Mouse (Mus musculus) adipocyte (in vitro differentiated cells): Measurements from ENCODE around the gene Dusp10.
A peak's percentile ranks its signal among the peaks of the same experiment; 100 is the strongest.

Experiments used
- DNase-seq: peaks from one replicate; pipeline ENCODE4 v3.0.0-alpha.2; 2016; ENCODE audit warnings: low spot score

The Dusp10 gene

DNA sequence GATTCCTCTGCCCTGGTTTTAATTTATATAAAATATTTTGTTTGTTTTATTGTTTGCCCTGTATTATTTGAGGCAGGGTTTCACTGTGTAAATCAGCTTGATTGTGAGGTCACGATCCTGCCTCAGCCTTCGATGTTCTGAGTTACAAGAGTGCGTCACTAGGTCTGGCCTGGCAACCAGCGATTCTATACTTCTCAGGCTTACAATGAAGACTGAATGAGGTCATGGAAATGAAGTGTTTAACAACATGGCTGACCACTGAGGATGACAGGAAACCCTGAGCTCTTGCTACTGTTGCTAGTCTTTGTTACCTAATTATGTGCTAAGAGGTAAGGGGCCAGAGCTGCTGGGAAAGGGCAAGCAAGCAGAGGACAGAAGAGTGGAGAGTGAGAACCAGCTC, at the start of gene Dusp10:
Dusp10 (plus strand) TSS at position 197 of the 400 bp plus-strand sequence.
- DNase-seq = no peak

DNA sequence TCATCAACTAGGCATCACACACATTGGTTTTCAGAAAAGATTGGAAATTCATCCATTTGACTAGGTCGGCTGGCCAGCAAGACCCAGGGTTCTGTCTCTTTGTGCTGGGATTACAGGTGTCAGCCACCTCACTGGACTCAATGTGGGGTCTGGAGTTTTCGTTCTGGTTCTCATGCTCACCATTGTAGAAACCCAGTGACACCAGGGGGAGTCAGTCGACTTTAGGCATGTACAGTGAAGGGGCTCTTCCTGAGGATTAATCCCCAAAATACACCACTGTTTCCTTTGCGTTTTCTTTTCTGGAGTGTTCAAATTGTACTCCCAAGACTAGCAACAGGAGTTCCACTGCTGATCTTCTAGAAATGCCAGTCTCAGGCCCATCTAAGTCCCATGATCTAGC, 47.8 kb upstream of the Dusp10 start:
- DNase-seq = no peak

DNA sequence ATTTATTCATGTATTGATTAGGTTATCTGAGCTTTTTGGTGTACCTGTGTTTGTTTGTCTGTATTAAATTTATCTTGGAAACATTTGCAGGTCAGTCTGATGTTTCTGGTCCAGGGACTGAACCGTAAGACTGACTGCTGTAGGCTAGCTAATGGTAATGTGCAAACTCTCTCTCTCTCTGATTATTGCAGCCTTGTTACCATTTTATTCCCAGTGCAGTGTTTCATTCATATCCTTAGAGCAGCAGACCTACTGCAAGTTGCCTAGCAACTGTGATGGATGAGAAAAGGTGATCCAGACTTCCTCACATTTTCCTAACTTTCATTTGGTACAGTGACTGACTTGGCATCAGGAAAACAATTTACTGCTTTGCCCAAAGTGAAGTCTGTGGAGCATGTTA, 43.8 kb upstream of the Dusp10 start:
- no peak for DNase-seq

DNA sequence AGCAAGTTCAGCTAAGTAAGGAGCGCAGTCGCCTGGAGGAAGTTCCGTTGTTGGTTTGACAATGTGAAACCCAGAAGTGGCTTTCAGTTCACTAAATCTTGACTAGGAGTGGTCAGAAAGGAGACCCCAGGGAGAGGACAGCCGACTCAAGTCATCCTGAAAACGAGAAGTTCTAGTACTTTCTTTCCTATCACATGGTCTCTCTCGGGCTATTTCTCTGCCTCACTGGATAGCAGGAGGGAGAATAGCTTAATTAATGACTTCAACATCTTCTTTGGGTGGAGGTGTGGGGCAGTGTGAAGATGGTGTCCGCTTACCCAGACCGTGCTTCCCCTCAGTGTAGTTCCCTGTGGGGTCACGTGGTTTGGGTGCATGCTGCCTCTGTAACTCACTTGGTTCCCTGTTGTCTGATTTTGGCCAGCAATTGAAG, 33.3 kb upstream of the Dusp10 start:
- DNase-seq = no peak

DNA sequence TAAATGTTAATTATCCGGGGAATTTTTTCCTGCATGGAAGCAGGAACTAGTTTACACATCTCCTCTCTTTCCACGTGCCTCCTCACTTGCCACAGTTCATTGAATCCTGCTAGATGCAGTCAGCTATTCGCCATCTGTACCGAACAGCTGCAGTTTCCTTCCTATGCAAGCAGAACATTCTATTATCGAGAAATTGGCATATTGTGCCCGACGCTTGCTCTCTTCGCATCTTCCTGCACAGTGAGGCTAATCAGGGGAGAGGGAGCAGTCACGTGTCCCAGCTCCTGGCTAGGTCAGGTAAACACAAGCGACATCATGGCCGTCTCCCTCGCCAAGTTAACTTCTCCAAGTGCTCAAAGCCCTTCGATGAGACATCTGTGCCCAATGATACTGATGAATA, 31.0 kb upstream of the Dusp10 start:
- DNase-seq = no peak

DNA sequence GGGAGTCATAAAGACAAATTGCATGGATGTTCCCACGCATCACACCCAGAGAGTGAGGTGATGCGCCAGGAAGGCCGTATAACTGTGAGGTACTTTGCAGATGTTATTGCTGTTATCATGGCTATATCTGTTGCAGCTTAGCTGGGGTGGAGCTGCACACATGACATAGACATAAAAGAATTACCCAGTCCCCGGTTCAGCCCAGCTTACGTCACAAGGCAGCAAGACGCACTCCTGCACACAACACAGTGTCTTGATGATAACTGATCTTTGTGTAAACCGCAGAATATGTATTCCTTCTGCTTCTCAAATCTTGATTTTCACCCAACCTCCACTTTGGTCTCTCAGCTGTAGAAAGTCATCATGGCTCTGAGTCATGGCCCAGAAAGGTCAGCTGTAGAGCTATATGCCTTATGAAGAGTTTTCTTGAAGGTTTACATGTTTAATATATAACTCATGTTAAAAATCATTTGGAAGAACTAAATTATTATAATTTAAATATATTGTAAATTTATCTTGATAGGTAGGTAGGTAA, 25.3 kb upstream of the Dusp10 start:
- DNase-seq = no peak

DNA sequence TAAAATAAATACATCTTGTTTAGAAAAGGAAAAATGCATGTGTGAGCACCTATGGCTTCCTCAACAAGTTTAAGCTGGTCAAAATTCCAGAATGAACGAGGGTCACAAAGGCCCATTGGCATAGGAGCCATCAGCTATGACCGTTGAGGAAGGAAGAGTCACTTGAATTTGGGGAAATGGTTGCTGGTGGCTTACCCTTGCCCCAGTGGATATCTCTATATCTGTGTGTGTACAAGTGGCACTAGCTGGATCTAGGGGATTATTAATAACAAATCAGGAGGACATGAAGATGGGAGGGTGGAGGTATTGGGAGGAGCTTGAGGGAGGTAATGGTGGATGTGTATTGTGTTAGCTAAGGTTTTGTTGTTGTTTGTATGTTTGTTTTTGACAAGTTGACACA, 21.2 kb upstream of the Dusp10 start:
- no peak for DNase-seq

DNA sequence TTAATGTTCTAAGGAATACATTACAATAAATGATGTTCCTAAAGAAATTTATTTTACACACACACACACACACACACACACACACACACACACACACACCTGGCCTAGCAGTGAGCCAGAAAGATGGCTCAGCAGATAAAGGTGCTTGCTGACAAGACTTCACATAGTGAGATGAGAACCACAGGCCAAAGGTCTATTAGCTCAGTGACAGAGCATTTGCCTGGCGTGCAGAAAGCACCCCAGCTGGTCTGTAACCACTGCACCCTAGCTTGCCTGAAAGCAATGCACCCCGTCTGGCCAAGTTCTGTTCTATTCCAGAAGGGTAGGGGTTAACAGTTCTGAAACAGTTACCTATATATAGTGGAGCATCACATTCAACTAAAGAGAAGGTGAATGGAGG, 15.9 kb upstream of the Dusp10 start:
- no peak for DNase-seq

DNA sequence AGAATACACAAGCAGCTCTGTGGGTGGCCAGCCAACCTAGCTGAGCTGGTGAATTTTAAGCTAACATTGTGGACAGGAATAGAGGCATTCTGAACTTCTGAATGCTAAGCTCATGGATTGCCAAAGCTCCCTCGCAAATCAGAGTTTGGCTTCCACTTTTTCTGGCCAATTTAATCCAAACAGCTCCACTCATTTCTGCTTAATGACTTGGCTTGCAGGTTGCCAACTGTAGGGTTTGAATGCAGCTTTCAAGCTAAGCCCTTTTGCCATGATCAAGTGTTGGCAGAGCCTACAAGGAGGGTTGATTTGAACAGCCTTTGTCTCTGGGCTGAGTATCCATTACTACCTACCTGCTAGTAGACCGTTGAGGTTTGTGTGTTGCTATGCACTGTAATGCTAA, 10.6 kb upstream of the Dusp10 start:
- DNase-seq = peak; percentile 33

DNA sequence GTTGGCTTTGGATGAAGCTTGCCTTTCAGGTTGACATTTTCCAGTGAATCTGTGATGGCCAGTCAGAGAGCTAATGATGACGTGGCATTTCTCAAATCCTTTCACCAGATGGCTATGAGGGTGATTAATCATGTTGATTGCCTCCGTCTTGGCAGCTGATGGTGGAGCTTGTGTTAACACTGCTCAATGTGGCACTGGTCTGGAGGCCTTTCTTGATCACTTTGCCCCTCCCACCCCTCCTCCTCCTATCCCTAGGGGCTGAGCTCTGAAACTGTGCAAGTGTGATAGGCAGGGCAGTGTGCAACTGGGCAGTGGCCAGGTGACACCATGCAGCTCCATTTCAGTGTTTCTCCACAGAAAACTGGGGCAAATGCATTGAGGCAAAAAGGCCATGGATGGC, 8.8 kb upstream of the Dusp10 start:
- peak; percentile 96 for DNase-seq

DNA sequence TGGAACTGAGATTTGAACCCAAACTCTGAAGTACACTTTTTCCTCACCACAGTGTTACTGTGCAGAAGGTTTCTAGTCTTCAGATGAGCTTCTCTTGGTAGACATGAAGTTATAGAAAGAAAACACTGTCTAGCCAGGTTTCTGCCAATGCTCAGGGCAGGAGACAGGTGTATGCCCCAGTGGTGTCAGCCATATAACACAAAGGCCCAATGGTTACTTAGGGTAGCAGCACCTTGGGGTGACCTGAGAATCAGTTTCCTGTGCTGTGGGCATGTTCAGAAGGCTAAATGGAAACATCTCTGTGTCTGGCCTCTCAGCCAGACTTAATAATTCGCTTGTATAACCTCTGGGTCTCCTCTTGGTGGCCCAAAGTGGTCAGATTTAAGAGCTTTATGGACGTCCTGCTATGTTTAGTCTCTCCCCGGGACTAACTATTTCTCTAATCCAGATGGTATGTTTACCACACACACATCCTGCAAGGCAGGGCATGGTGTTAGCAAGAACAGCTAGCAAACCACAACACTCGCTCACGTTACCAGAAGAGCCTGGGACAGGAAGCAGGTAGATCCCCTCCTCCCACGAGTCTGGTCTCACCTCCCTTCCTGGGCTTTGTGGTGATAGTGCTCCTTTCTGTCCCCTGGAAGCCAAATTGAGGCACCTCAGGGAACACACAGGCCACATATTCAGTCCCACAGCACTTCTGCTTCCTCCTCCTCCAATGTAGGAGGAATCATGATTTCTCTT, 7.6 kb upstream of the Dusp10 start:
- no peak for DNase-seq

DNA sequence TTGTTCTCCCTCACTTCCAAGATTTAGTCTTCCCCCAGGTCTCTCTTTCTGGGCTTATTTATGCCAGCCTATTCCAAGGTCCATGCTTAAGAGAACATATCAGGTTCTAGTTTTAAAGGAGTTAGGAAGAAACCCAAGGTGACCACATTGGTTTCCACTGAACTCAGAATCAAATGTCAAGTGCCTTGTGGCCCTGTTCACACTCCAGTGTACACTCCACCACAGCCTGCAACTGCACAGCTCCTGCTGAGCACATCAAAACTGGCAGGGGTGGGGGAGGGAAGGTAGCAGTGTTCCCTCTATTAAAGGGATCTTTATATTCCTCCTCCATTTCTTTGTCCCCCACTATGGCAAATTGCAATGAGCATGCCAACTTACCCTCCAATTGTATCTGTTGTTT, 7.0 kb upstream of the Dusp10 start:
- no peak for DNase-seq

DNA sequence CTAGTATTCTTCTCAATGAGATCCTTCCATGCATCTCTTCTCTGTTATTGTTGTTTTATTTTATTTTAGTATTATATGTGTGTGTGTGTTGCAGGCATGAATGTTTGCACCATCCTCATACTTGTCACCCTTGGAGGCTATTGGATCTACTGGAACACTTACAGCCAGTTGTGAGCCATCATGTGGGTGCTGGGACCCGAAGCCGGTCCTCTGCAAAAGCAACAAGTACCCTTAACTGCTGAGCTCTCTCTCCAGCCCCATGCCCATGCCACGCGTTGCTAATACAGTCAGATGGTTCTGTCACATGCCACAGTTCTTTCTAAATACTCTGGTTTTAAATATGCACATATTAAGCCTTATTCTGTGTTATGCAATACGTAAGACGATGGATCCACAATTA, 1.8 kb upstream of the Dusp10 start:
- no peak for DNase-seq

DNA sequence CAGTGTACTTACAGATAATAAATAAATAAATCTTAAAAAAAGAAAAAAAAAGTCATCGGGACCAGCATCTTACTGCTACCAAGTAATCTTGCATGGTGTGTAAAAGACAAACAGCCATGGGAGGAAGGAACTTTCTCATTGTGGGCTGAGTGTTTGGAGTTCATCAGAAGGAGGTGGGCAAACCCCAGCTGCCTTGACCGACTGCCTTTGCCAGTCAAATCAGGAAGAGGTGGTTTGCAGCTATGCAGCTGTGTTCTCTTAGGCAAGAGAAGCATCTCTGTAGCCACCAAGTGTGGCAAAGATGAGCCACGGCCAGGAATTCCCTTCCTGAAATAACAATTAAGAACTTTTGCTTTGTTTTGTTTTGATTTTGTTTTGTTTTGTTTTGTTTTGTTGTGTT, 989 bp downstream of the Dusp10 start:
- no peak for DNase-seq

DNA sequence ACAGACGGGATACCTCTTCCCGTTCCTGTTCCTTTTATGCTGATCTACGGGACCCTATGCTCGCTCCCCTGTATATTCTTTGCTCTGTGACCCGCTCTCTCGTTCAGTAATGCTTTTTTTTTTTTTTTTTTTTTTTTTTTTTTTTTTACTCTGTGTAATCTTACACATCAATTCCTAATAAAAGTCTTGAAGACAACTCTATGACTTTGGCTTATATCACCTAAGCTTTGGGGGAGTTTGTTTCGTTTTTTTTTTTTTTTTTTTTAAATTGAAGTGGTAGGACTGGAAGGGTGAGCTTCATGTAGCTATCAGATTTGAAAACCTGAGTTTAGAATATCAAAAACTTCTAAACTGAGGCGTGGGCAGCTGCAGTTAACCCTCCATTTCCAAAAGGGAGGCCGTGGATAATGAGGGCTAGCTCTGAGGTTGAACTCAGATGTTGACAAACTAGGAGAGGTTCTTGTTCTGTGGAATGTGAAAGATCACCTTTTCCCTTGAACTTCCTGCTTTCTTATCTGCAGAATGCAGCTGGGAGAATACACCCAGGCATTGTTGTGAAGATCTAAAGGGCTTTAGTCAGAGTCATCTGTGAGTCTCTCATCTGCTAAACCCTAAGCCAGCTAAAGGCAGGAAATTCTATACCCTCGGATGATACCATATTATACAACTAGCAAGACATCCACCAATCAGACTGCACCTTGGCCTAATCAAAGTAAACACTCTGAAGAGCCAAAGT, 3.1 kb downstream of the Dusp10 start:
- no peak for DNase-seq

DNA sequence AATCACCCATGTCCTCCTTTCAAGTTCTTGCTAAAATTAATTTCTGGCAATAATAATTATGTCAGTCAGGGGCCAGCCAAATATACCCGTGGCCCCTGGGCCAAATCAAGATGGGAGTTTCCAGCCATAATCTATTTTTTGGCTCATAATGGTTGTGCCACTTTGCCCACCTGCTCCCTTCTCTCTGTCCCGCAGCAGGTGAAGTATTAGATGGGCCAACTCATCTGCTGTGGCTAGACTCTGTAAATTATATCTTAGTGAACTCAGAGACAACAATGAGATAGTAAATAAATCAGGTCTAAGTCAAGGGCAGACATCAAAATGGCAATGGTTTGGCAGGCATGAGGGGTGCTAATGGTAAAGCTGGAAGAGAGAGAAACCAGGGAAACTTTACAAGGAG, 4.5 kb downstream of the Dusp10 start:
- DNase-seq = no peak

DNA sequence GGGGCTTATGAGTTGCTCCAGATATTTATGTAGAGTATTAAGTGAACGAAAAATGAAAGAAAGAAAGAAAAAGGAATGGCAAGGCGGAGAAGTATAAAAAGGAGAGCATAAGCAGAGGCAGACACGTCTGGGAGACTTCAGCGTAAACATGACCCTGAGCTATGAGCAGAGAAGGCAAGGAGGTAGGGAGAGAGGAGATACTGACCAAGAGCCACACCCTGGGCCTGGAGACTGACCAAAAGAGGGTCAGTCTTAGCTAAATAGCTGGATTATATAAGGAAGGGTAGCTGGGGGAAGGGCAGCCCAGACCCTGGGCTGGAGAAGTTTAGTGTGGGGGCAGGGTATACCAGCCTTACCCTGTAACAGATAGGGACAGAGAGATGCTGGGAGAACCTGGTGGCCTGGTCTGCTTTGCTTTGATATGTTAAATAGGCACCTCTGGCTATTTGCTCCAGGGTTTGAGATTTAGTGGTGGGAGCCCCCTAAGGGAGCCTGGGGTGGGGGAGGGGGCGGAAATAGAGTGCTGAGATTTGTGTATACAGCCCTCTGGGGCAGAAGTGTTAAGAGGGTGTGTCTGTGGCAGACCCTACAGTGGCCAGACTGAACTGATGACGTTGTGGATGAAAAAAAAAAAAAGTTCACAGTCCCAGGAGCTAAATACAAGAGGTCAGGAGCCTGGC, 6.1 kb downstream of the Dusp10 start:
- DNase-seq = no peak

DNA sequence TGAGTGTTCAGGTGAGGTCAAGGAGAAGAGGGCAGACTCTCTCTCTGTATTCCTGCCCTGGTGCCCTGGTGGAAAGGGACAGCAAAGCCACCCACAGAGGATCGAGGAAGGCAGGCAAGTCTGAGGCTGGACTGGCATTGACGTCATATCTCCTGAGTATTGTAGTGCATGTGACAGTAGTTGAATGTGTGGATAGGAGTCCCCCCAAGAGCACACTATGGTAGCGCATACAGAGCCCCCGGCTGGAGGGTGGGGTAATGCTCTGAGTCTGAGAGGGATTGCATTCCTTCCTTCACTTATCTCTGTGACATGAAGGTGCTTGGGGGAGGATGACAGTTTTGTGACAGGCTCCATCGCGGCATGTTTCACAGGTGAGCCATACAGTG, 6.6 kb downstream of the Dusp10 start:
- DNase-seq = no peak

DNA sequence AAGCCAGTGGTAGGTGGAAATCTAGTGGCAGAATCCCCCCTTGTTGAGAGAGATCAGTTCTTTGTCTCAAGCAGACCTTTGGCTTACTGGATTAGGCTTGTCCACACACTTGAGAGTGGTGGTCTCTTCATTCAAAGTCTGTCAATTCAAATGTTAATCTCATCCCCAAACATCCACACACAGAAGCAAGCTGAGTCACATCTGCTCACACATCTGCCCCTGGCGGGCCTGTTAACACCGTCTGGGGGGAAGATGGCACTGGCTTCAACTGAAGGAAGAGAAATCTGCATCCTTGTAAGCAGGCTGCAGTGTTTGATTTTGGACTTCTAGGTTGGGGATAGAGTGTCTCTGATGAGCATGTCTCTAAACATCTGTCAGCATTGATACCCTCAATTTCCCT, 10.9 kb downstream of the Dusp10 start:
- no peak for DNase-seq

DNA sequence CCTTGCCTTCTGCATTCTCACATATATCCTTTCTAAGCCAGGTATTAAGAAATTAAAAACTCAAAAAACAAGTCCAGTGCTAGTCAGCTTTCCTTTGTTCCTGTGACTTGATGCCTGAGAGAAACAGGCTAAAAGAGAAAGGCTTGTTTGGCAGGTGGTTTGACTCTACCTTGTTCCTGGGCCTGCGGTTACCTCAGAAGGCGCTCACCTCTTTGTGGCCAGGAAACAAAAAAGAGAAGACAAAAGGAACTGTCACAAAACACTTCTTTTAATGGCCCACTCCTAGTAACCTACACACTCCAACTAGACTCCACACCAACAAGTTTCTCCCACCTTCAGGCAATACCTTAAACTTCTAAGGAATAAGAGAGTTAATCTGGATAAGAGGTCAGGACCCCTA, 11.5 kb downstream of the Dusp10 start:
- DNase-seq = no peak

DNA sequence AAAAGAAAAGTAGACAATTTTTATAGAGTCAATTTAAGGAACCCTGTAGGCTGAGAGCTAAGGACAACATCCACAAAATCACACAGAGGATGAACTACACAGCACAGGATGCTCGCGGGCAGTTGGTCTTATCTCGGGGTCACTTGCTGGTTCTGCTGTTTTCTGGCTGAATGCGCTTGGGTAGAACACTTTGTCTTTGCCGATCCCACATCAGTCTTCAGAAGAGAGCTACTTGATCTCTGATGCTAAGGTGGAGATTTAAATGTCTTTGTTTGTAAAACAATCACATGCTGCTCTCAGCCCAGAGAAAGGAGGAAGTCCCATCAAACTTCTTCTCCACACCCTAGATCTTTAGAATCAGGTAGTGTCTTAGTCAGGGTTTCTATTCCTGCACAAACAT, 12.0 kb downstream of the Dusp10 start:
- DNase-seq = no peak

DNA sequence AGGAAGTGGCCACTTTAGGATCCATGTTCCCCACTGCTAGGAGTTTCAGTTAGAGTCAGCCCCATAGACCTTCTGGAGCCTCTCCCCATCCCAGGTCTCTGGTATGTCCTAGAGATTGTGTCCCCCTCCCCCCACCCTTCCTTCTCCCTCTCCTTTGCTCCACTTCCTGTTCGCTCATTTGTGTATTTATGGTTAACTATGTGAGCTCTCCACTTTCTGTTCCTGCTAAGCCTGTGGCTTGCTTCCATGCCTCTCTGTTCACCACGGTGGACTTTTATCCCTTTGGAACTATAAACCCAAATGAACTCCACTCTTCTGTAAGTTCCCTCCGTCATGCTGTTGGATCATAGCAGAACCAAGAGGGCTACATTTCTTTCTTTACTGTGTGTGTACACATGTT, 13.9 kb downstream of the Dusp10 start:
- DNase-seq = no peak
